Mouse (Mus musculus) CD4-positive, CD25-positive, alpha-beta regulatory T cell, adult 4 months (primary cell): Measurements from ENCODE around the gene Inhbb. TPM values are rescaled to one million over a fixed set of nuclear protein-coding genes. Genes with fewer than 3 reads are reported as not detected.

Source experiments
- ATAC-seq: one replicate; pipeline ENCODE4 v1.8.0; 2017
- polyA plus RNA-seq, 2 experiments: library from polyadenylated mRNA; unstranded; fragments of 100-300 nt; shearing (Covaris generic); gene quantifications; one replicate each; pipeline ENCODE4 v1.2.1; 2017

Gene Inhbb
- polyA plus RNA-seq, 2 experiments from 2014 or later = not detected

GRCm38 (mm10) chr1:119419151-119420105 lies 2.6 kb downstream of the Inhbb start:
- no peak for ATAC-seq

- no peak for ATAC-seq
These were observed 4.1 kb downstream of the Inhbb start for GRCm38 (mm10) chr1:119417991-119418390.

DNA sequence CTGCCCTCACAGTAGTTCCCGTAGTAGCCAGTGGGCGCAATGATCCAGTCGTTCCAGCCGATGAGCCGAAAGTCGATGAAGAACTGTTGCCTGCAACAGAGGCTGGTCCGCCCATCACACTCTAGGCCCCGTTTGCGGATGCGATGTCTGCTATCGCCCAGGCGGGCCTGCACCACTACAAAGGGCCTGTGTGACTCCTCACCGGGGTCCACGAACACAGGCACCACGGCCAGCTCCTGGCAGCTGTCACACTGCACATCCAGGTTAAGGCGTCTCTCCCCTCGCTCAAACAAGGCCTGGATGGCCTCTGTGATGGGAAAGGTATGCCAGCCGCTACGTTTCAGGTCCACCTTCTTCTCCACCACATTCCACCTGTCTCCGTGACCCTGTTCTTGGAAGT lies 4.5 kb downstream of the Inhbb start:
- ATAC-seq = no peak

- ATAC-seq = no peak
These were observed 5.4 kb downstream of the Inhbb start for GRCm38 (mm10) chr1:119416610-119417009.

DNA sequence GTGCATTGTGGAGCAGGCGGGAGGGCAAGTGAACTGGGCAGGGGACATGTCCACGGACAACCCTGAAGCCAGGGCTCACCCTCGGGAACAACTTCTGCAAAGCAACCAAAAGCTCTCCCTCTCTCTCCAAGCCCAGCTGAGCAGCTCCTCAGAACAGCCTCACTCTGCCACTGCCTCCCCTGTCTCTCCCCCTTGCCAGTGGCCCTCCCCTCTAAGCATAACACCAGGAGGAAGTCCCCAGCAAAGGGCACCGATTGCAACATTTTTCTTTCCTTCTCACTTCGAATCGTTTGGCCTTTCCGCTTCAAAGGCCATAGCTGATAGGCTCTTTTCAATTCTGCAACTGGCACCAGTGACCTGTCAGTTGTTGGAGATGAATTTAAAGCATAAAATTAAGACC lies 5.9 kb downstream of the Inhbb start:
- ATAC-seq = no peak

GRCm38 (mm10) chr1:119415151-119415550 lies 6.9 kb downstream of the Inhbb start:
- no peak for ATAC-seq

- no peak for ATAC-seq
These were observed 11.4 kb downstream of the Inhbb start for GRCm38 (mm10) chr1:119410661-119411060.

- no peak for ATAC-seq
These were observed 12.4 kb downstream of the Inhbb start for GRCm38 (mm10) chr1:119409599-119410168.

DNA sequence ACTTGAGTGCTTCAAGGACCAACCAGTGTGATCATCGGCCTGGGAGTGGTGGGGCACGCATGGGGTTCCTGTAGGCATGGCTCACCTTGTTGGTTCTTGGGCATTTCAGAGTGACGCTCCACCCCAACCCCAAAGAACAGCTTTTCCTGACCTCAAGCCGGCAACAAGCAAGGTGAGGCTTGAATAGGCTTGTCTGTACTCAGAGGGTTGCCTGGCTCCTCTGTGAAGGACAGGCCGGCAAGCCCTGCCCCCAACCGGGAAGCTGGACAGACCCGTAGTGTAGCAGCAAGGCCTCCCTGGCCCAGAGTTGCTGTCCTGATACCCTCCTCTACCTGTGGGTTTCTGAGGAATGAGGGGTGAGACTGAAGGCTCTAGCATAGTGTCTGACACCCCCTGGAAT lies 12.9 kb downstream of the Inhbb start:
- no peak for ATAC-seq

DNA sequence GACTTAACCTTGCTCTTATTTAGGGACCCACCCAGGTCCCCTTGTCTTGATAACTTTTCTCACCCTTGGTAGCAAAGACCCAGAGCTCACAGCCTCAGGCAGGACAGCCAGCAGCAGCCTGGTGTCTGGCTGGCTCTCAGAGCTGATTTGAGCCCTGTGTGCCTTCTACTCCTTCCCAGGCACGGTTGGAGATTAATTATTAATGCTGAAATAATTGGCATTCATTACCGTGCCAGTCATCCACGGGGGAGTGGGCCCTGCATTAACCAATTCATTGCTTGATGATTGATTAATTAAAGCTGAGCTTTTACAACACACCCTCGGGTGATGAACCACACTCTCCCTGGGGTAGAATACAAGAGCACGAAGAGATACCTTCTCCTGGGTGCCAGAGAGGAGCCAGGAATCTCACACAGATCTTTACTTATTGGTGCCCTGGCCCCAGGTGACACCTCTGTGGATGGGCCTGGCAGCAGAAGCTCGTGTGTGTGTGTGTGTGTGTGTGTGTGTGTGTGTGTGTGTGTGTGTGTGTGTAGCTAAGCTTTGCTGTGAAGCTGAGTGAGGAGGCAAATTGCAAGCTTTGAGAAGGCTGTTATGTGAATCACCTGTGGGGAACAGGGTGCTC lies 14.2 kb downstream of the Inhbb start:
- ATAC-seq = no peak

- no peak for ATAC-seq
These were observed 17.2 kb downstream of the Inhbb start for GRCm38 (mm10) chr1:119404798-119405197.

DNA sequence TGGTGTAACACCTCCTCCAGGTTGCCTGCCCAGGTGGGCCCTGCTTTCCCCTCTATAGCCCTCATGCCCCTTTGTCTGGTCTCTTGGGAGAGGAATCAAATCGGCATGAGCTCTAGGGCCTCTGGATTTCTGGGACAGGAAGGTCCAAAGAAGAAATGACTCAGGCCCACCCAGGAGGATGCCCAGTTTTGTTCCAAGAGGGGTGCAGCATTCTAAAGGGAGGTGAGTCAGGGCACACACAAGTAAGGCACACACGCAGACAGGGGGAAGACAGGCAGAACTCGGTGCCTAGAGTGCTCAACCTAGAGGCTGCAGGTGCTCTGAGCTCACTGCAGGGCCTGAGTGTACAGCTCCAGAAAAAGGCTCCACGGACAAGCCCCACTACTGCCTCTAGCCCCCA lies 17.7 kb downstream of the Inhbb start:
- ATAC-seq = no peak

DNA sequence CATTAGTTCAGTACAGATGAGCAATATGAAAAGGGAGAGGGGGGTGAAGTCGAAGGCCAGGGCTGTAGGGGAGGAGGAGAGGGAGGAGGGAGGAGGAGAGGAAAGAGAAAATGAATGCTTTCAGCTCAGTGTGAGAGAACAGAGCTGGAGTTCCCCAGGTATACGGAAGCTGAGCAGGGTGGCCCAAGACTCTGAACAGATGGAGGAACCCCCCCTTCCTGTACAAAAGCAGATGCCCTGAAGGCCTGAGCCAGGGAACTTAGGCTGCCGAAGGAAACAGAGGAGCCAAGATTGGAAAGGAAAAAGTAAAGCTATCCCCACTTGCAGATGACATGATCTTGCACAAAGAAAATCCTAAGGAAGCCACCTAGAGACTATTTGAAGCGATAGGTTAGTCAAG lies 20.8 kb downstream of the Inhbb start:
- no peak for ATAC-seq

DNA sequence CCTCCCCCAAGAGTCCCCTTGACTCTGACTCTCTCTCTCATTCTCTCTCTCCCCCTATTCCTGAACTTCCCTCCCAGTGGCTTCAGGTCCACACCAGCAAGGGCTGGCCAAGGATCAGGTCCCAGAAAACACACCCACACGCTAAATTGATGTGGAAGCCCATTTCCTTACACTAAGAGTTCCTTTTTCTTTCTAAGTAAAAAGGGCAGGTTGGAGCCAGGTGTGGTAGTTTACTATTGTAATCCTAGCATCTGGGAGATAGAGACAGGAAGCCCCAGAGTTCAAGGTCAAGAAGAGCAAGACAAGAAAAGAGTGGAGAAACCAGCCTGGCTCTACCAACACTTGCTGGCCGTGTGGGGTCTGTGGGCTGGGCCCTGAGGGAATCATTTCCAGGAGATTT lies 23.4 kb downstream of the Inhbb start:
- ATAC-seq = no peak

GRCm38 (mm10) chr1:119397839-119398238 lies 24.2 kb downstream of the Inhbb start:
- ATAC-seq = no peak

- ATAC-seq = no peak
These were observed 30.7 kb downstream of the Inhbb start for GRCm38 (mm10) chr1:119391311-119391710.

DNA sequence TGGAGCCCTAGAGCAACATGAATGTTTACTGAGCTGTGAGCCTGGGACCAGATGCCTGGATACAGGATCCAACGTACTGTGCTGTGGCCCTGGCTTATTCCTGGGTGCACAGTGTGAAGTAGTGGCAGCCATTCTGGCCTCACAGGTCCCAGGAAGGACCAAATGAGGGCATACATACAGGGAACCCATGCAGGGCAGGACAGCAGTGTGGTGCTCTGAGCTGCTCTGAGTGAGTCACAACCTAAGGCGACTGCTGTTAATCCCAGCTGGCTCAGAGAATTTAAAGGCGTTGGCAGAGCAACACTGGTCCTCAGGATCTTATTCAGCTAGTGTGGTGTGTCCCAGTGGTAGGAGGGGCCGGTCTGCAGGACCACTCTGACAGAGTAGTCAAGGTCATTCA lies 31.4 kb downstream of the Inhbb start:
- no peak for ATAC-seq

DNA sequence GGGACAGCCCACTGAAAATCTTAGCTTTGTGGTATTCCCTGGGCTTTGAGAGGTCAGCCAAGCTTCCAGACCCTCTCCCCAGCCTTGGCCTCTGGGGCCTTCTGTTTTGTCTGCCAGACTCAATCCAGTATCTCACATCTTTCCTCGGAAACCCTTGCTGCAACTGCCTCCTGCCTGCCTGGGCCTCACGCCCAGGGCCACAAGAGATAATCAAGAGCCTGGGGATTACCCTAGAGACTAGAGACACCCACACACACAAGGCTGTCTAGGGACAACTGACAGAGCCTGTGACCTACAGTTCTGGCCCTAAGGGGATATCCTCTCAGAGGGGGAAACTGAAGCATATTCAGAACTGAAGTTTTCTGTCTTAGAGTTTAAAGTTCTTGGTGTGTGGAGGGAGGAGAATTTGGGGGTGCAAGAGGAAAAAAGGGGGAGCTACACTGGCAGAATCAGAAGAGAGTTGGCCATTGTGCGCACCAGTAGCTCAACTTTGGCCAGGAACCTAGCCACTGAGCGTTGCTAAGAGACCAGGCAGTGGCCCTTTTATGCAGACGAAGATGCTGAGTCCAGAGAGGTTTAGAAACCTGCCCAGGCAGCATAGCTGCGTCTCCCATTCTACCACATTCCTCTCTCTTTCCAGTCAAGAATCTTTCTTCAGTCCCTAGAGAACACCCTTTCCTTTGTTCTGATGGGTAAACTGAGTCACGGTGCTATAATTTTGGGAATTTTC lies 32.1 kb downstream of the Inhbb start:
- ATAC-seq = no peak

DNA sequence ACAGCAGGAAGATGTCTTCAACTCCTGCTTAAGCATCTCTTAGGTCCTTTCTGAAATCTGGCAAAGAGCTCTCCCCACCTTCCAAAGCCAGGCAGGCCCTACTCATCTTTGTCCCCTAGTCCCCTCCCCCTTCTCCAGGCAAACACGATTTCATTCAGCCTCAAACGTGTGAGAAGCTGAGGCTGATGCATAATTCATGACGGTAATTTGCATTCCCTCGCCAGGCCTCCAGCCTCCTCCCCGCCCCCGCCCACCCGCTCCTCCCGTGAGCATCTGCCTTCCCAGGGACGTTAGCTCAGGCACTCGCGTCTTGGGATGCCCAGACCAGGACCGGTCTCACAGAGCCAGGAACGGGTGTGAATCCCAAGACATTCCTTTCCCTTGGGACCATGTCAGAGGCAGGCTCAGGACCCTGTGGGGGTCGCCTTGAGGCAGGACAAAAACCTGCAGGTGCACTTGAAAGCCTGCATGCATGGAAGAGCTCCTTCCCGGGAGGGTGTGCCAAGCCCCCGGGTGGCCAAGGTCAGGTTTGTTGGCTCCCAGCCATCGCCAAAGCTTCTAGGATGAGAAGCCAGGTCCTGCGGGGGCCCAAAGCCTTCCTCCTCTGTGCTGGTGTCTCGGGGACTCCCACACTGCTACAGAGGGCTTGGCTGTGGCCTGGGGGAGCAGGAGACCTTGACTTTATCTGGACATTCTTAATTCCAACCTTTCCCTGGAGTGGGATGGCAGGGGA lies 33.2 kb downstream of the Inhbb start:
- ATAC-seq = no peak

GRCm38 (mm10) chr1:119386306-119386705 lies 35.7 kb downstream of the Inhbb start:
- ATAC-seq = no peak

DNA sequence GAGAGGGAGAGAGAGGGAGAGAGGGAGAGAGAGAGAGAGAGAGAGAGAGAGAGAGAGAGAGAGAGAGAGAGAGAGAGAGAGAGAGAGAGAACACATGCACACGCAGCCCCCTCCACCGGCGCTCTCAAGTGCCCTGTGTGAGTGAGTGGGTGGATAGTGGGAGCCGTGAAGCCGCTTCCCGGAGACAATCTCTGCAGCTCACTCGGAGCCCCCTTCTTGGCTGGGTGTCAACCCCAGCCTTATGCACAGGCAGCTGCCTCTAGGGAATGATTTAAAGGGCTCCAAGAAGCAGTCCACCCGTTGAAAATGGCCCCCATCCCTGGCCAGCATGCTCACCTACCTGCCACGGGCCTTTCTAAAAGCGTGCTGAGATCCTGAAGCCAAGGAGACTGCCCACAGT lies 38.1 kb downstream of the Inhbb start:
- no peak for ATAC-seq

DNA sequence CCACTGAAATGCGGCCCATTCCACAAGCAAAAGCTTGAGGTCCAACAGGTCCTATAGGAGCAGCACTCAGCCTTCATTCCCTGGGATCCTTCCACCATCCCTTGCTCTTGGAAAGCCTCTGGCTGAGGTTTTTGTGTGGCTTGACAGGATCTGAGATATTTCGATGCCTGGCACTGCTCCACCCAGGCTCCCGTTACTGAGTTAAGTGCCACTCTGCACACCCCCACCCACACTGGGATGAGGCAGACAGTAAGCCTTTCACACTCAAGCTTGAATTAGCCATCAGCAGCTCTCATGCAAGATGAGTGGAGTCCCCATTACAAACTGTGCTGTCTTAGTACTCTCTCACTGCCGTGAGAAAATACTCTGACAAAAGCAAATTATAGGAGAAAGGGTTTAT lies 41.4 kb downstream of the Inhbb start:
- ATAC-seq = no peak
